Mouse (Mus musculus) embryo, embryonic 10.5 days (tissue): Measurements from ENCODE around the gene Slc25a22.

Experiments used
- DNase-seq: peaks from one replicate; pipeline ENCODE4 v3.0.0-alpha.2; 2015; ENCODE audit warnings: low spot score

The Slc25a22 gene

DNA sequence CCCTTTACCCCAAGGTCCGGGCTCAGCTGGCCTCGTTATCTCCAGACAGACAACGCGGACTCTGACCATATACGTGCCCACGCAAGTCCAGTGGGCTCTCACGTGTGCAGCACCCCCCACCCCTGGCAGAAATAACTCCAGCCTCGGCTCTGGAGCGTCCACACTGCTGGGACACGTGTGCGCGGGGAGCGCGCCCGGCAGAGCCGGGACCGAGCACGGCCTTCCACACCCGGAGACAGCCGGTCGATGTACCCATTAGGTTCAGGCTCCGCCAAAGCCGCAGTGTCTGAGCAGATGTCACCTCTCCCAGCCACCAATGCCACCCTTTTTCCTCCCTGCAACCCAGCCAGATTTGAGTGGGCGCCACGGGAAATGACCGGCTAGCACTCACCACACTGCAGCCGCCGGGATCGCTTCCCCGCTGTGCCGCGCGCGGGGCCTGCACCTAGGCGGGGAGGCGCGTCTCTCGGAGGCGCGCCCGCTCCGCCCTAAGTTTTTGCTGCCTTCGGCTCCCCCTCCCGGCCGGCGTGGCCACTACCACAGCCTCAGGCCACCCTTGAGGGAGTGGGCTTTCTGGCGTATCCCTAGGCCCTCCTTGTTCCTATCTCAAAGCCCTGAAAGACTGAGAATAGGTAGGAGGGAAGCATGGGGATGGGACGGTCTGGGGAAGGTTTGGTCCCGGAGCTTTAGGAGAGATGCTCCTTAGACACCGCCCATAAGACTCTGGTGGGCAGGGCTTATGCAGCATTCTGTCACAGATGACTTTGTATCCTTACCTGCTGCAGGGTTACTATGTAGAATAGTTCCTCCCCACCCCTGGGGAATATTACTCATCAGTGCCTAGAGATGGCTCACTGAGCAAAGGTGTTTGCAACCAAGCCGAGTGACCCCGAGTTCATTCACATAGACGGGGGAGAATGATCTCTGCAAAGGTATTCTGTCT lies at the start of gene Slc25a22:
Gene Slc25a22 (minus strand): TSS at position 715 of the 943 bp plus-strand sequence.
- peak; percentile 89 for DNase-seq

DNA sequence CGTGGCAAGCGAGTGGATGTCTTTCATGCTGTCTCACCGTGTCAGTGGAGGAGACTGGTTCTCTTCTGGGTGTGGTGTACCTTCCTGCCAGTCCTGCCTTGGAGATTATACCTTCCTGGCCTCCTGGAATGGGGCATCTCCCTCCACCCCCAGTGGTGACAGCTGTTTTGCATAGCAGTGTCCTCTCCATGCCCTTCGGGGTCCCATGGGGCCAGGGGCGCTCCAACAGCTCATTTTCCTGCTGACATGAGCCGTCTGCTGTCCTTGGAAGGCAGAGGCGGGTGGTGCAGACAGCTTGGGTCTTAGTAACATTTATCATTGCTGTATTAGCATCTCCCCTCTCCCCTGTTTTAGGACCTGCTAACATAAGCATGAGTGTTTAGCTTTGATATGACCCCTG lies 49.4 kb upstream of the Slc25a22 start:
- no peak for DNase-seq

DNA sequence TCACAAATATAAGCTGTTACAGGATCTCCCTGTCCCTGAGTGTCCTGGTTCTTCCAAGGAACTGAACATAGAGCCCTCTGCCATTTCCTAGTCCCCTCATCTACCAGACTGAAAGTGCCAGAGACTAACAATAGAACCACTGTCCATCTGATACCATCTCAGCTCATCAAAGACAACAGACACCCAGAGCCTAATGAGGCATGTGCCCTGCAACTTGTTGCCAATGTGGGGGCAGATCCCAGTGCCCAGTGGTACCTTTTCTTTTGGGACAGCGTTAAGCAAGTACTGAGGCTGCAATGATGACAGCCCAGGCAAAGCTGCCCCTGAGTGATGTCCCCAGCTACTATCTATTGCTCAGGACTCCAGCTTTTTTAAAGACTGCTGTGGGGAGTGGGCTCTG lies 48.5 kb upstream of the Slc25a22 start:
- no peak for DNase-seq

DNA sequence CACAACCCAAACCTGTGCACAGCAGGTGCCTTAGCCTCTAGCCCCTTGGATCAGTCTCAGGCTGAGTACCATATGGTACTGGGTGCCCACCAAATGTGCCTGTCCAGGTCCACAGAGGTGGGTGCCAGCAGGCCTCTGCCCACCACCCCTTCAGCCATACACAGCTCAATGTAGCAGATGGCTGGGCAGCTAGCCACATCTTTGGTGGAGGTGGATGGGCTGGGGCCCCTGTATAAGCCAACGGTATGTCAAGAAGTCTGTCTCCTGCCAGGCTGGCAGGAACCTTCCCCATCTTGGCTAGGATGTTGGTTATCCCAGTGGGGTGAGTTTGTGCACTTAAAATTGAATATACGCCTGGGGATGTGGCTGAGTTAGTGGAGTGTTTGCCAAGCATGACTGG lies 47.9 kb upstream of the Slc25a22 start:
- DNase-seq: no peak

DNA sequence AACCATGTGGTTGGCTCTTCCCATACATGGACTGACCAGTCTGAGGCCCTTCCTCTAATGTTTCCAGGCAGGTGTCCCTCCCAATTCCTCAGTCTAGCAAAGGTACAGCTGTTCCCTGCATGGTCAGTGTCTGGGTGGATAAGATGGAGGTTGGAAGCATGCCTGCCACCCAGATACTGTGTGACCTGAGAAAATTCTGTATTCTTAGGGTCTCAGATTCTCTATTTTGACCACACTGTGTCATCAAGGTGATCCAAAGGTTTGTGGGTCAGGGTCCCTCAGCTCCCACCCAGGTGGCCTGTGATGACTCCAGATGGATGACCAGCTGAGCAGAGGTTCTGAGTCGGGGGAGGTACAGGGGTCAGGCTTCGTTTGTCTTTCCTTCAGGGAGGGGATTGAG lies 47.5 kb upstream of the Slc25a22 start:
- DNase-seq: no peak

DNA sequence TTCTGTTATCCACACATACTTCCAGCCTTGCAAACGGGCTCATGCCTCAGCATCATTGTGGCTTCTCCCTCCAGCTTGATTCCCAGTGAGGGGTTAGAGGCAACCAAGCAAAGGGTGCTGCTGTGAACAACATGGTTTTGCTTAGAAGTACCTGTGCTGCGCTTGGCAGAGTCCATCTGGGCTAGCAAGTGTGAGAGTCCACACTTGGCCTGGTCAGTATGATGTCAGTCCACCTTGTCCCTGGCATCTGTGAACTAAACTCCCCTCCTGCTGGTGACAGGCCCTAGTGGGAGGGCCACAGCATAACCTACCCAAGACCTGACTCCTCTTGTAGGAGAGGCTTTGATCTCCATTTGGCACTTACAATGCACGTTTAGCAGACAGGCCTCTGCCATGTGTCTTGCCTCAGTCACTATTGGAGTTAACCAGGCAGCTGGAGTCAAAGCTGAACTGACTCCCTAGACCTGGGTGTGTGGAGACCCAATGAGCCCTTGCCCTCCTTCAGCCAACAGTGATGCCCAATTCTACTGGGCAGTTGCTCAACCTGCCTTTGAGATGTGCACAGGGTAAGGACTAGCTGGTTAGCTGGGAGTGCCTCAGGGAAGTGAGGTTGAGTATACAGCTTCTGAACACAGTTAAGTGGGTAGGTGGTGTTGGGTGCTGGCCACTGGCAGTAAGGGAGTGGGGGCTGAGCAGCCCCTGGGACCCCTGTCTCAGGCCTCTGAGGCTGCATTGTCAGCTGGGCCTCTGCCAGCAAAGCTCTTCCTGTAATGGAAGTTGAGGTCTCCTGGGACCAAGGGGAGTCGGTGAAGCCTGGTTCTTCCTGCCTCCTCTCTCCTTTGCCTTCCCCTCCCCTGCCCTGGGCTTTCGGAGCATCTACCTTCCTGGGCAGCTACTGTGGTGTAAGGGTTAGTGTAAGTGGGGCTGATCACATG lies 46.8 kb upstream of the Slc25a22 start:
- no peak for DNase-seq

- no peak for DNase-seq
These were observed 45.5 kb upstream of the Slc25a22 start for GRCm38 (mm10) chr7:141483114-141483653.

GRCm38 (mm10) chr7:141482531-141483024 lies 44.9 kb upstream of the Slc25a22 start:
- DNase-seq: no peak

DNA sequence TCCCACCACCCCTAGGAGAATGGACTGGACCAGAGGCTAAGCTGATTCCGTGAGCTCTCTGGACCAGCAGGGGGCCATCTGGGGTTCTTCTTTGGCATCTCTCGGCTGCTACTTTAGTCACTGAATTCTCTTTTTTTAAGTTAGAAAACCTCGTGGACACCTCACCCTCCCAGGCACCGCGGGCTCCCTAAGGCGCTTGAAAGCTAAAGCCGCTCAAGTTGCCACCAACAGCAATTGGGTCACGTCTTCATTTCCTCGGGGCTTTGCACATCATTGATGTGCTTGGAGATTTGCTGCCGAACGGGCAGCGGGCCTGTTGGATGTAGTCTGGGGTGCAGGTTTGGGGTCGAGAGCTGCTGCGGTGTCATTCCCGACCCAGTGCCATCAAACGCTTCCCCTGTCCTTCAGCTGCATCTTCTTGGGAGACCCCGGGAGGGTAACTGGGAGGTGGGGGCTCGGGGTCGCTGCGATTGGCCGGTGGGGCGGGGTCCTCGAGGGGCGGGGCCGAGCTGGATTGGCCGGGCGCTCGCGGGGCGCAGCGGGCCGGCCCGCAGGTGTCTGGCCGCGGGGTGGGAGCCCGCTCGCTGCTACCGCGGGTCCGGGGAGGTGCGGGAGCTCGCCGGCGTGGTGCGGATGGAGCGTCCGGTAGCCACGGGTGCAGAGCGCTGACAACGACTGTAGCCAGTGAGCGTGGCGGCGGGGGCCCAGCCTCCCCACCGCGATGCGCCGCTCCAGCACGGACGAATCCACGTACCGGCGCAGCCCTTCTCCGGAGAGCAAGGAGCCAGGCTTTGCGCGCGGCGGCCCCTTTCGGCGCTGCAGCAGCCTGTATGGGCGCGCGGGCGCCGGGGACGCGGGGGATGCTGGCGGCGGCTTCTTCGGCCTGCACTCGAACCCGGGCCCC lies 44.1 kb upstream of the Slc25a22 start:
- peak; percentile 81 for DNase-seq

- peak; percentile 85 for DNase-seq
These were observed 43.3 kb upstream of the Slc25a22 start for GRCm38 (mm10) chr7:141480842-141481497.

GRCm38 (mm10) chr7:141478270-141478748 lies 40.6 kb upstream of the Slc25a22 start:
- no peak for DNase-seq

DNA sequence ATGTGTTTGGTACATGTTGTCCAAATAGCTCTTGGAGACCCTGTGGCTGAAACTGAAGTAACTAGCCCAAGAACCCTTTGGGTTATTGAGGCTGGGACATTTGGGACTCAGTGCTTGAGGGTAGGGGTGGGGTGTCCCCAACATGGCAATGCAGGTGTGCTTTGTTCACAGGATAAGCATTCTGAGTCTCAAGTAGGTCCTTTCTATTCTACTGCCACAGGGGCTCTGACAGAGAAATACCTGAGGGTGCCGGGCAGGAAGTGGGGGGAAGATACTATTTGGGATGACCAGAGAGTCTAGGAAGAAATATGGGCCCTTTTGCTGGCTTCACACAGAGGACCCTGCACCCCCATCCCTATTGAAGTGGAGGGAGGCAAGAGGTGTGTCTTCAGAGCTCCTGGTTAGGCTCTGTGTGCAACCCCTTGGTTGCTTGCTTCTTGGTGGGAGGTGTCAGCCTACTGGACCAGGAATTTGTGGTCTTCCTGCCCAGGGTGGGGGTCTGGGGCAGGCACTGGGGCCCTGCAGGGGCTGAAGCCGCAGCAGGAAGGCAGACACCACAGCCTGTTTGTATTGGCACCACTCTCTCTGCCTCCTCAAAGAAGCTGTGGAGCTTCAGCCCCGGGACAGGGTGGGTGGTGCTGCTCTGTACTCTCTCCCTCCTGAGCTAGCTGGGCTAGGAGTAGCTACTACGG lies 40.0 kb upstream of the Slc25a22 start:
- no peak for DNase-seq

GRCm38 (mm10) chr7:141476981-141477370 lies 39.3 kb upstream of the Slc25a22 start:
- DNase-seq: no peak

DNA sequence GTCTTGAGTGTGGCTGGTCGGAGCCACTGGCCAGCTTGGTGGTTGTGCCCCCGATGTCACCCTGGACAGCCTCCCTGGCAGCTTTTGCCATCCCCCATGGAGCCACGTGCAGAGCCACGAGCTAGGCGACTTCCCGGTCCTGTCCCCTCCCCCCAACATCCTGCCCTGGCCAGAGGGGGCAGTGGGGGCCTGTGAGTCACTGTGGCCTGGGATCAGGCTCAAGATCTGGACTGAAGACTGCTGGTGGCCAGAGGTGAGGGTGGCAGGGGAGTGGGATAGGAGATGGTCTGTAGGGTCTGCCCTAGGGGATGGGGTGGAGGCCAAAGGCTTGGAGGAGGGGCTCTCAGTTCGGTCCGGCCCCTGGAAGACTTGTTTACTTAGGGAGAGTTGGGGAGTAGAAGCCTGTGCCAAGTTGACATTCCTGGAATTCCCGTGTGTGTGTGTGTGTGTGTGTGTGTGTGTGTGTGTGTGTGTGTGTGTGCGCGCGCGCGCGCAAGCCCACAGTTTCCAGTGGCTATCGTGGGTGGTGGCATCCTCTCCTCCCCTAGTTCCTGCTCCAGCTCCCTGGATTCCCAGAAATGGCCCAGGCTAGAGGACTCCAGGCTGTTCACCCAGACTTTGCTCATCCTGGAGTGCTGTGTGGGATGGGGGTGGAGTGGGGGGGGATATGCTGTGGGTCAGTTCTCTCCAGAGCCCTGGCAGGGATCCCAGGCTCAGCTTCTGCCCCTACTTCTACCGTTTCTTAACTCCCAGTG lies 38.7 kb upstream of the Slc25a22 start:
- DNase-seq: peak; percentile 69

- DNase-seq: no peak
These were observed 38.1 kb upstream of the Slc25a22 start for GRCm38 (mm10) chr7:141475805-141476158.

GRCm38 (mm10) chr7:141475011-141475804 lies 37.5 kb upstream of the Slc25a22 start, which contains the start of the genes Polr2l and Tspan4:
Gene Polr2l, minus strand, starts transcription at chr7:141475132.
Gene Tspan4, plus strand, starts transcription at chr7:141475240.
- peak; percentile 89 for DNase-seq

- DNase-seq: no peak
These were observed 36.5 kb upstream of the Slc25a22 start for GRCm38 (mm10) chr7:141474160-141474559.

DNA sequence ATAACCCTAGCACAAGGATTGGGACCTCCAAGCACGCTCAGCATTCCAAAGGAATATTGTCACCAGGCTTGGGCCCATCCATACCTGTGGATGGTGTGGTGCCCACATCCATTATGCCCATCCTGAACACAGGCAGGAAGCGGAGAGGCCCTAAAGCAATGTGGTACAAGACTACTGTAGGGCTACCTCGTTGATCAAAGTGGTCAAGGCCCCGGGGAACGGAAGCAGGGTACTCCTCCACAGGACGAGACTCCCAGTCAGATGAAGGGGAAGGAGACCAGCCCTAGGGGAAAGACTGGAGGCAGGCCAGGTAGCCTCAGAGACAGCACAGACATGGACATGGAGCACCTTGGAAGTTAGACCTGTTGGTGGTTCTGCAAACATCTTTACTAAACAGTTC lies 35.1 kb upstream of the Slc25a22 start:
- no peak for DNase-seq
